Mouse (Mus musculus) retina, postnatal 1 day (tissue): ENCODE measurements around the gene 4930556J24Rik.
"Not testable (repeated sequence)": the region's sequence is repeated elsewhere in the genome, so short reads cannot be mapped to it uniquely, and the experiment has no call there.

Source experiments
- DNase-seq: peaks from one replicate; pipeline ENCODE4 v3.0.0-alpha.2; 2012

Gene 4930556J24Rik

DNA sequence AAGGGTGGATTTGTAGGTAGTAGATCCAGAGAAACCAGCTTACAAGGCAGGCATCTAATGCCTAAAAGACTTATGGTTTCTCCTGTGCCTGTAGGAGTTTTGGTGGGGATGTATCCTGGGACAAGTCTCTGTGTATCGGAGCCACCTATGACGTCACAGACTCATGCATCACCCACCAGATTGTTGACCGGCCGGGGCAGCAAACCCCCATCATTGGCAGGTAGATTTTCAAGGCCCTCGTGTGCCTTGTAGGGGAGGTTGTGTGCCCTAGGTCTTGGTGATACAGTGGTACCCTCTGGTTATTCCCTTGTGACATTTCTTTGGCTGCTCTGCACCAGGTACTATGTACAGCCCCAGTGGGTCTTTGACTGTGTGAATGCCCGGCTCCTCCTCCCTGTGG lies at the start of gene 4930556J24Rik:
TSS of gene 4930556J24Rik (minus strand) at position 101 of the 400 bp plus-strand sequence.
- no peak for DNase-seq

DNA sequence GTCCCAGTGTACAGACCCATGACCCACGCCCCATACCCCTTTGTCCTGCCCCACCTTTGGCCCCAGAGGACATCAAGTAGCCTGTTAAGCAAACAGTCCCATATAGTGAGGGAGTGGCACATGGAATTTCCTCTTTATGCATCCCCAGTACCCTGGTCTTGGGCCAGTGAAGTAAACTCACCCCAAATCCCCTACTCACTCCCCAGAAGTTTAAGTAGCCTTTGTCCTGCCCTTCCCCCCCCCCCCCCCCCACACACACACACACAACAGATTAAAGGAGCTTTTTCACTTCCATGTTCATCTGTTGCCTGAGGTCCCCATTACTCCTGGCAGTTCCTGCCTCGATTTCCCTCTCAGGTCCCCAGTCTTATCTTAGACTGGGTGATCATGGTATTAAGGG lies 46.7 kb upstream of the 4930556J24Rik start:
- DNase-seq = no peak

DNA sequence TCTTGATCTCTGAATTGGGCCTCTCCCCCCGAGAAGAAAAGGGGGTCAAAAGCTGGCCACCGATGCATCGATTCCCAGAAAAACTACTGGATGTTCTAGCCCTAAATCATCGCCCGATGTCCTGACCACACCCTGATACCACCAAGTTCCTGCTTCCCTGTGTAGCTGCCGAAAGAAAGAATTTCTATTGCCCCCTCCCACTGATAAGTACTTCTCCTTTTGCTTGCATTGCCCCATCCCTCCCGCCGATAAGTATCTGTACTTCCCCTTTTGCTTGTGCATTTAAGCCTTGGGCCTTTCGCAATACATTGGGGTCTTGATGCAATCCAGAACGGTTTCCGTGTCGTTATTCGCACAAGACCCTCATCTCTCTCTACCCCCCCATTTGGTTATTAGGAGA lies 45.5 kb upstream of the 4930556J24Rik start:
- not testable (repeated sequence) for DNase-seq

DNA sequence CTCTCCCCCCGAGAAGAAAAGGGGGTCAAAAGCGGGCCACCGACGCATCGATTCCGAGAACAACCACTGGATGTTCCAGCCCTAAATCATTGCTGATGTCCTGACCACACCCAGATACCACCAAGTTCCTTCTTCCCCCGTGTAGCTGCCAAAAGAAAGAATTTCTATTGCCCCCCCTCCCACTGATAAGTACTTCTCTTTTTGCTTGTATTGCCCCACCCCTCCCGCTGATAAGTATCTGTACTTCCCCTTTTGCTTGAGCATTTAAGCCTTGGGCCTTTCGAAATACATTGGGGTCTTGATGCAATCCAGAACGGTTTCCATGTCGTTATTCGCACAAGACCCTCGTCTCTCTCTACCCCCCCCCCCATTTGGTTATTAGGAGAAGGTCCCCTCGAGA lies 39.2 kb upstream of the 4930556J24Rik start:
- not testable (repeated sequence) for DNase-seq

DNA sequence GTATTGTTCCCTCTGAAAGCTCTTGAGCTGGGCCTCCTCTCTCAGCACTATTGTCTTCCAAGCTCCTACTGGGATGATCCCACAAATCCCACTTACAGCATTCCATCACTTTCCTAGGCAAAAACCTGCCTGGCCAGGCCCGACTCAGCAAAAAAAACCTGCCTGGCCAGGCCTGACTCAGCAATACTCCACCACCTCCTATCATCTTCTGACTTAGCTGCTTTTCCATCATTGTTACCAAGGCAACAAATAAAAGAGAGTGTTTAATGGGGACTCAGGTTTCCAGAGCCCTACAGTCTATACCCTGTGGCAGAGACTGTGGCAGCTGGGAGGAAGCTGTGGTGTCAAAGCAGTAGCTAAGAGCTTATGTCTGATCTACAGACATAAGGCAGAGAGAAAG lies 36.0 kb upstream of the 4930556J24Rik start:
- no peak for DNase-seq

DNA sequence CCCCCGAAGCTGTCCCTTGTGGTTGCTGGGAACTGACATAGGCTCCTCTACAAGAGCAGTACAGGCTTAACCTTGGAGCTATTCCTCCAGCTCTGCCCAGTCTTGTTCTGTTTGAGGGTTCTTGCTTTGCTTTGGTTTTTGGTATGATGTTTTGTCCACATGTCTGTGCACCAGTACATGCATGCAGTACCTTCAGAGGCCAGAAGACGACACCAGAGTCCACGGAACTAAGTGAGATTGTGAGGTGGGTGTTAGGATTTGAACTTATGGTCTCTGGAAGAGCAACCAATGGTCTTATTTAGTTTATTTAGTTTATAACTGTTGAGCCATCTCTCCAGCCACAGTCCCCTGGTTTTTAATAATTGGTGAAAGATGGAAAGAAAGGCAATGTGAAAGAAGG lies 29.9 kb upstream of the 4930556J24Rik start:
- no peak for DNase-seq

DNA sequence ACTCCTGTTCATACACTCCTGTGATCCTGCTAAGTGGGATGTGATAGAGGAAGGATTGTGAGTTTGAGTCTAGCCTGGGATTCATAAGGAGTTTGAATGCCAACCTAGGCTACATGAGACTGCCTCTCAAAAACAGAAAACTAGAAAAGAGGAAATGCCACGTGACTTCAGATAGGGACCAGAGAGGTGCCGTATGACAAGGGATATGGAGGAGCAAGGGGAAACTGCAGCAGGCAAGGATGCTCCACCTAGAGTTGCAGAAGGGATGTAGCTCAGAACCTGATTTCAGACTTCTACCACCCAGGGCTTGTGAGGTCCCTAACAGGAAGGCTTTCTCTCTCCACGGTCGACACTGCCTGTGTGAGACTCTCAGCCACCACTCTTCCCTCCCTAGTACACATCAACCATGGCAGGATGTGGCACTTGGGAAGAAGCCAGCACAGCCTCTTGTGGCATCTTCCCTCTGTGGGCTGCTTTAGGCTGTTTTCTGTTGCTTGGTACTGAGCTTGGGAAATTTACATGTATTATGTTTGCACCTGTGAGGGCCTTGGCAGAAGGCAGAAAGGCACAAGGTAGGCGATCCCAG lies 28.7 kb upstream of the 4930556J24Rik start:
- no peak for DNase-seq

DNA sequence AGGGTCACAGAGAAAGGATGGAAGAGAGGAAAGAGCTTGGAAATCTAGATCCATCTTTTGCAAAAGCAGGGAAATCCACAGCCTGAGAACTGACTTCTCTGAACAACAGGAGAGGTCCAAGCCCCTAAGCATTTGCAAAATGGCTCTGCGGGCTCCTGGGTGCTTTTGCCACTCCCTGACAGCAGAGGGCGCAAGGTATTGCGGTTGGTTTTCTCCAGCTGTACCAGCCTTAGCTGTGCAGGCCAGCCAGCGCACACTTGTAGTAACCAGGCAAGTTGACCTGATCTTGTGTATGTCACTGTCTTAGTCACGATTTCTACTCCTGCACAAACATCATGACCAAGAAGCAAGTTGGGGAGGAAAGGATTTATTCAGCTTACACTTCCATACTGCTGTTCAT lies 25.0 kb upstream of the 4930556J24Rik start:
- DNase-seq = peak; percentile 76

DNA sequence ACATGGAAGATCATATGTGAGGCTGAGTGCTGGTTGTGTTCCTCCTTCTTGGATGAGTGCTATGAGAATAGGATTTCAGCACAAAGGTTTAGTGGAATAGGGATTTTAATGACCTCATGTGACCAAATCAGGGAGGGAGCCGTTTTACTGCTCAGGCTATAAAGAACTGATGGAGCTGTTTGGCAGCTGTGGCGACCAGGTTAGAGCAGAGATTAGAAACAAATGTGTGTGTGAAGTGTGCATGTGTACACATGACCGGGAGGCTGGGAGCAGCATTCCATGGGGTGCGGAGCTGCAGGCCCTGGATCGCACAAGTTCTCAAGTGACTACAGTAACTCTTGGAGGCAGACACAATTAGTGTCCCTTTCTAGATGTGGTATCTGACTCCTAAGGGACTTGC lies 23.0 kb upstream of the 4930556J24Rik start:
- DNase-seq = no peak

DNA sequence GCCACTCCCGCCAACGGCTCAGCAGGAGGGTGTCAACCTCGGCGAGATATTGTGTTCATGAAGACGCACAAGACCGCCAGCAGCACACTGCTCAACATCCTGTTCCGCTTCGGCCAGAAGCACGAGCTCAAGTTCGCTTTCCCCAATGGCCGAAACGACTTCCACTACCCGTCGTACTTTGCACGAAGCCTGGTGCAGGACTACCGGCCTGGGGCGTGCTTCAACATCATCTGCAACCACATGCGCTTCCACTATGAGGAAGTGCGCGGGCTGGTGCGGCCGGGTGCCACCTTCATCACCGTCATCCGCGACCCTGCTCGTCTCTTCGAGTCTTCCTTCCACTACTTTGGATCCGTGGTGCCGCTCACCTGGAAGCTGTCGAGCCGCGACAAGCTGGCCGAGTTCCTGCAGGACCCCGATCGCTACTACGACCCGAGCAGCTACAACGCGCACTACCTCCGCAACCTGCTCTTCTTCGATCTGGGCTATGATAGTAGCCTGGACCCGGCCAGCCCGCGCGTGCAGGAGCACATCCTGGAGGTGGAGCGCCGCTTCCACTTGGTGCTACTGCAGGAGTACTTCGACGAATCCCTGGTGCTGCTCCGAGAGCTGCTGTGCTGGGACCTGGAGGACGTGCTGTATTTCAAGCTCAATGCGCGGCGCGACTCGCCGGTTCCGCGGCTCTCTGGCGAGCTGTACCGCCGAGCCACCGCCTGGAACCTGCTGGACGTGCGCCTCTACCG lies 21.6 kb upstream of the 4930556J24Rik start:
- peak; percentile 29 for DNase-seq

DNA sequence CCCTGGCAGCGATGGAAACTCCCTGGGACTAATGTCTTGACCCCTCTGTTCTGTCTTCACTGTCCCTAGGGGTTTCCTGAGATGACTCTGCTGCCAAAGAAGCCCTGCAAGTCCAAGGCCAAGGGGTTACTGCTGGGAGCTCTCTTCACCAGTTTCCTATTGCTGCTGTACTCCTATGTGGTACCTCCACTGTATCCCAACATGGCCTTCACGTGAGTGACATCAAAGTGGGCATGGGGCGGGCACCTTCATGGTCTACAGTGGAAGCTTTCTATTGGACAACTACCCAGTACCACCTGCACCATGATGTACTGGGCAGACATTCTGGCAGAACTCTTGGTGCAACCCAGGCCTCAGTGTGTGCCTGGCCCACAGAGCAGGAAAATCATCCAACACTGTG lies 20.3 kb upstream of the 4930556J24Rik start:
- no peak for DNase-seq

DNA sequence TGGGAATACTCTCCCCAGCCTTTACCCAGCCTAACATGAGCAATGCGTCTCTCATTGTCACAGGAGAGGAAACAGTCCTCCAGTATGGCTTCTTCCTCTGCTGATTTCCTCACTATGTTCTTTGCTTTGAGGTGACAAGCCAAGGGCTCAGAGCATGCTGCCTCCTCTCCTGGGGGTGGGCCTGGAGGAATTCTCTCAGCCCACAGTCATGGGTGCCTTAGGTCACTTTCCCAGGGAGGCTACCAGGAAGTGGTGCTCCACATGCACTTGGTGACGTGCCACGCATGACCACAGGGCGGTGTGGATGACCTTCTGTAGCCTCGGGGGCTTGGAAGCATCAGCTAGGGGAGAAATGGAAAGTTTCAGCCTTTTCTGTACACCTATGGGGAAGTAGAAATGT lies 18.9 kb upstream of the 4930556J24Rik start:
- no peak for DNase-seq

DNA sequence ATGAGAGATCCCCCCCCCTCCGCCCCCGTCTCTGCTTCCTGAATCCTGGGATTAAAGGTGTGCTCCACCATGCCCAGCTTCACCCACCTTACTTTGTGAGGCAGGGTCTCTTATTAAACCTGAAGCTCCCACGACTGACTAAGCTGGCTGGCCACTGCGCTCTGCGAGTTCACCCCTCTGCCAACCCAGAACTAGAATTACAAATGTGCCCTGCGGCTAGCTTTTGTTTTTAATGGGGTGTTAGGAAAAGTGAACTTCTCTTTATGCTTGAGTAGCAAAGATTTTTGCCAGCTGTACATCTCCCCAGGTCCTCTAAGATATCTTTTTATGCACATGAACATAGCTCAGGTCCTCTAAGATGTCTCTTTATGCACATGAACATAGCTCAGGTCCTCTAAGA lies 17.3 kb upstream of the 4930556J24Rik start:
- no peak for DNase-seq

DNA sequence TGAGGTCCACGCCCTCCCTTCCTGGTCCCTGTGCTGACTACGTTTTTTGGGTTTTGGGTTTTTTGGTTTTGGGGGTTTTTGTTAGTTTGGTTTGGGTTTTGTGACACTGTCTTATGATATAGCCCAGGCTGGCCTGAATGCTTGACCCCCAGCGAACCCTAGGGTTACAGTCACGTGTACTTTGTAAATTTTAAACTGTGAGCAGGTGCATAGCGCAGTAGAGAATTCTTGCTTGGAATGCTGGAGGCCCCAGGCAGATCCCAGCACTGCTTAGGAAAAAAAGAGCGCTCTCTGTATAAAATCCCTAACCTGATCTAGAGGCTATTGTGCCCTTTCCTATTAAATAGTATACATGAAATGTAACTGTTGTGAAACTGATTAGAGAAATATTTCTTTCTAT lies 16.6 kb upstream of the 4930556J24Rik start:
- no peak for DNase-seq

DNA sequence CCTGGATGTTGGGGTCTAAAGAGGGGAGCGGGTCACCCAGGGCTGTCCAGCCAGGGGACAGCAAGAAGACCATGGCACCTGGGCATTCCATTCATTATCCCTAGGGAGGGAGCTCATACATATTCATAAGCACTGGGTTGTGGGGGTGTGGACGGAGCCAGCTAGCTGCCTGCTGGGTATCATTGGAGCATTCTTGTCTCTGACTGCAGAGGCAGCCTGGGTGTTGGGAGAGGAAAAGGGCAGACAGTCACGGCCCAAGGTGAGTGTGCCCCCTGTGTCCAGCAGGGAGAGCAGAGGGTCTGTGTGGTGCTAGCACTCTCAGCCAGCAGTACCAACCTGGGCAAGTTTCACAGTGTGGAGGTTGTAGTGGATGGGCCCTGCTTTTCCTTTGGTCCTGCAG lies 13.2 kb upstream of the 4930556J24Rik start:
- no peak for DNase-seq

DNA sequence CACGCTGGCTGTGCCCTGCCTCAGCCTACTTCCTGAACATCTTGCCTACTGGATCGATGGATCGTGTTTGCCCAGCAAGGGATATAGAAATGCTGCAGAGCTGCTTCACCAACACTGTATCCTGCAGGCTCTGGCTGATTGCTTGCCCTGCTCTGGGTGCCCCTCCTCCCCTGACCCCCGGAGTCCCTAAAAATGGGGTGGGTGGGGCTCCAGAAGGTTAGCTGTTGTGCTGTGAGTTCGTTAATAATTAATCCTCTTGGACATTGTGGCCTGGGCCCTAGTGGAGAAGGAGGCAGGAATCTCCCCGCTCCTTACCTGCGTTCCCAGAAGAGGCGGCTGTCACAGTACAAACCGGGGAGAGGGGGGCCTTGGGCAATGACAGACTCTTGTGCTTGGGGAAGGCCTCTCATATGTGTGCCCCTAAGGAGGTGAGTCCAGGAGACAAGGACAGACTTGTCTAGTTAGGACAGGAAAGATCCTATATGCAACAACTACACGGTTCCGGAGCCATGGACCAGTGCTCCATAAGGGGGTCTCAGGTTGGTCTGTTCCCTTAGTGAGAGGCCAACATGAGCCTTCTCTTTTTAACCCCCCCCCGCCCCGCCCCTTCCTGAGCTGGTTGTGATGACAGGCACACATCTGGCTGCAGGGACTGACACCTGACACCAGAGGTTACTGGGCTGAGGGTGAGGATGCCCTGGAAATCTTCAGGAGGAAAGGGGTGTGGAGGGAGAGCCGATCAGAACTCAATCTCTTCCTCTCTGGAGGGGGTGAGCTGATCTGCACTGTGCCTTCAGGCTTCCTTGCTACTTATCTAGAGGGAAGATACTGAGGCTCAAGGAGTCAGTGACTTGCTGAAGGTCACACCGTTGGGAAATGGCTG lies 7.5 kb upstream of the 4930556J24Rik start:
- no peak for DNase-seq

DNA sequence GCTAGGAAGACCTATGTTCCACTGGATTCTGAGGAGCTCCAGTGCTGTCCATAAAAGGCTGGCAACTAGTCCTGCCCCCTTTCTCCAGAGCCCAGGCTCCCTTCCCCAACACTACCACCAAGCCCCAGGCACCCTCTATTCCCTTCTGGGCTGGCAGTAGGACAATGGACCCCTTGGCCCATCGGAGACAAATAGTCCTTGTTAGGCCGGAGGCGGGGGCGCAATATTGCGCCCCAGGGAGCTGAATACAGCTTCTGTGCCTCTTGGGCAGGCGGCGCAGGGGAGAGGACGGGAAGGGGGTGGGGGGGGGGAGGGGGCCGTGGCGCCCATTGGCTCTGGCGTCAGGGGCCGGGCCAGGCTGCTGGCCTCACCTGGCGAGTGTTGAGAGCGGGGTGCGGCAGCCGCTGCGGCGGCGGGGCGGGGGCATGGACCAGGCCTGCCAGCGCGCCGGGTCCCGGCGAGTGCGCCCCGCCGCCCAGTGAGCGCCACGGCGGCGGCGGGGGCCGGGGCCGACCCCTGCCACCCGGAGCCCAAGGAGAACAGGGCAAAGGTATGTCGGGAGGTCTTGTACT lies 6.8 kb upstream of the 4930556J24Rik start, which contains the start of gene Gal3st1:
TSS of gene Gal3st1 (plus strand) at position 346 of the 572 bp plus-strand sequence.
- peak; percentile 40 for DNase-seq

DNA sequence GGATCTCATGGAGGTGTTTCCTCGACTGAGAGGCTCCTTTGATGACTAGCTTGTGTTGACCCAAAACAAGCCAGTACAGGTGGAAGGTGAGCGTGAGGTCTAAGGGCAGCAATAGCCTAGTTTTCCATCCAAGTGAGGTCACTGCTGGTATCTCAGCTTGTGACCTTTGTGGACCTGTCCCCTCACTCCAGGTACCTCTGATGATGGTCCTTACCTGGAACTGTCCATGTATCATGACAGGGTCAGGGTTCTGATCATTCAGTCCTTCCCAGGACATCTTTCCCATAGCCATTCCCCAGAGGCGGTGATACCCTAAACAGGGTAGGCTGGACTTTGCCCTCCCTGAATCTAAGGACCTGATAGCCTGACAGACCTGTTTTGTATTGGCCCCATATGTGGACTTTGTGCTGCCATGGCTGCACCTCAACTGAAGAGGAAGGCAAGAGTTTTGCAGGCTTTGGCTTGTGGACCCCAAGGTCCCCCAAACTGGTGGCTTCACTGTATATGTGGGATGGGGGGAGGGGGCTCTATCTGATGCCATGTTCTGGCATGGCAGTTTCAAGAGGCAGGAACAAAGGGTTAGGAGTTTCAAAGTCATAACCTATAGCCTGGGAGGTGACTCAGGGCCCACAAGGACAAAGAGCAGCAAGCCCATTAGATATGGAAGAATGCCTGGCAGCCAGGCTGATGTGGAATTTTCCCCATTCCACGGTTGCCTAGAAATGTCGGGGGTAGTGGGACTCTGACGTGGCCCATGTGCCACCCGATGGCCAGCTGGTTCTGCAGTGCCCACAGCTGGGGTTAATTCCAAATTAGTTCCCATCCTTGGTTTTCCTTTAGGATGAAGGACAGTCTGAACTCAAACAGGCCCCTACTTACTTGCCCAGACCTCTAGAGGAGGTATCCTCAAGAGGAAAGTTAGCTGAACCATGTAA lies 6.0 kb upstream of the 4930556J24Rik start:
- DNase-seq = no peak

DNA sequence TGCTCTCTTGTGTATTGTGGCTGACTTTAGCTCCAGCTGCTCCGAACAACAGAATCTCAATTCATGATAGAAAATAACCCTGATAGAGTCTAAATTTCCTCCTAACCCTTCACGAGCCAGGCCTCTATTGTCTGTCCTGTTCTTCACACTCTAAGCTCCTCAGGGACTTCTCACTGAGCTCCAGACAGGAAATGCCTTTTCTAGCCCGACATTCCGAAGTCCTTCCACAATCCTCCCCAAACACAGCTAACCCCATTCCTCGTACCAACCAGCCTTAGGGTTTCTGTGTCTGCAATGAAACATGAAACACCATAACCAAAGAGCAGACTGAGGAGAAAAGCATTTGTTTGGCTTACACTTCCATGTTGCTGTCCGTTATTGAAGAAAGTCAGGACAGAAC lies 5.0 kb upstream of the 4930556J24Rik start:
- DNase-seq = no peak

DNA sequence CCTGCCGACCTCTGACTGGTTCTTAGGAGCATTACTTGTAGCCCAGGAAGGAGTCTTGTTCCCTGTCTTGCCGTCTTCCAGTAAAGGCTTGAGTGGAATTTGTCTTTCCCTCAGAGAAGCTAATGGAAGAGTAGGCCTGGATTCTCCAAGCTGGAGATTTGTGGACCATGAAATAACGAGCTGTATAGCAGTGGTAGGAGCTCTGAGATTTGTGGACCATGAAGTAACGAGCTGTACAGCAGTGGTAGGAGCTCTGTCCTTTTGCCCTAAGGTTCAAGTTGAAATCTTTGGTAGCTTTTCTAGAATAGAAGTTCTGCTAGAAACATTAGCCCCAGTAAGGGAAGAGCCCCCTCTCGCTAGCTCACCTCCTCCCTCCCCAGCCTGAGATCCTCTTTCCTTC lies 1.8 kb upstream of the 4930556J24Rik start:
- no peak for DNase-seq

DNA sequence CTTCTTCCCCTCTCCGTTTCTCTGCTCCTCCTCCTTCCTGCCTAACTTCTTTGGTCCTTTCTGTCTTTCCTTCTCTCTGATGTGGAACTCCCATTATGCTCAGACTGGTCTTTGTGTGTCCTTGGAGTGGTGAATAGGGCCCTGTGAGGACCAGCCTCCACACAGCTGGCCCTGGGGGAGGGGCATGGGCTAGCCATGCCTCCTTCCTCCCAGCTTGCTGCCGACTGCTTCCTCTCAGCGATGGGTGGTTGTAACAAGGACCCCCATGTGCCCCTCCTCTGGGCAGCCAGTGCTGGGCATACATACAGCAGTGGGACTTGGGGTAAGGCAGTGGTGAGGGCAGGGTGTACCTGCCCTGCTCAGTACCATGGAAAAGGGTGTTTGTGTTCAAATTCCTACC lies 2.3 kb downstream of the 4930556J24Rik start:
- DNase-seq = no peak

DNA sequence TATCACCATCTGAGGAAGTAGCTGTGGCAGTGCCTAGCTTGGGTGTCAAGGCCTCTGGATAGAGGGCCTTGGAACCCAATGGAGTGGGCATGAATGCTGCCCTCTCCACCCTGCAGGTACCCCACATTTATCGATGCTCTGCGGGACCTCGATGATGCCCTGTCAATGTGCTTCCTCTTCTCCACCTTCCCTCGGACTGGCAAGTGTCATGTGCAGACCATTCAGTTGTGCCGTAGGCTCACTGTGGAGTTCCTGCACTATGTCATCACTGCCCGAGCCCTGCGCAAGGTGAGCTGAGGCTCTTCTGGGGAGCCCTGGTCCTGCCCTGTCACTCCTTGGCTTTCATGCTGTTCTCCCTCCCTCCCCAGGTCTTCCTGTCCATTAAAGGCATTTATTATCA lies 3.5 kb downstream of the 4930556J24Rik start:
- DNase-seq = no peak
